Mouse (Mus musculus) Muller cell, postnatal 12 days (primary cell): ENCODE results near the gene Cilp.
"Not testable (repeated sequence)": the region's sequence is repeated elsewhere in the genome, so short reads cannot be mapped to it uniquely, and the experiment has no call there.

Experiments
- DNase-seq: peaks from one replicate; pipeline ENCODE4 v3.0.0-alpha.2; 2015; ENCODE audit errors: inconsistent ontology term

Gene Cilp

DNA sequence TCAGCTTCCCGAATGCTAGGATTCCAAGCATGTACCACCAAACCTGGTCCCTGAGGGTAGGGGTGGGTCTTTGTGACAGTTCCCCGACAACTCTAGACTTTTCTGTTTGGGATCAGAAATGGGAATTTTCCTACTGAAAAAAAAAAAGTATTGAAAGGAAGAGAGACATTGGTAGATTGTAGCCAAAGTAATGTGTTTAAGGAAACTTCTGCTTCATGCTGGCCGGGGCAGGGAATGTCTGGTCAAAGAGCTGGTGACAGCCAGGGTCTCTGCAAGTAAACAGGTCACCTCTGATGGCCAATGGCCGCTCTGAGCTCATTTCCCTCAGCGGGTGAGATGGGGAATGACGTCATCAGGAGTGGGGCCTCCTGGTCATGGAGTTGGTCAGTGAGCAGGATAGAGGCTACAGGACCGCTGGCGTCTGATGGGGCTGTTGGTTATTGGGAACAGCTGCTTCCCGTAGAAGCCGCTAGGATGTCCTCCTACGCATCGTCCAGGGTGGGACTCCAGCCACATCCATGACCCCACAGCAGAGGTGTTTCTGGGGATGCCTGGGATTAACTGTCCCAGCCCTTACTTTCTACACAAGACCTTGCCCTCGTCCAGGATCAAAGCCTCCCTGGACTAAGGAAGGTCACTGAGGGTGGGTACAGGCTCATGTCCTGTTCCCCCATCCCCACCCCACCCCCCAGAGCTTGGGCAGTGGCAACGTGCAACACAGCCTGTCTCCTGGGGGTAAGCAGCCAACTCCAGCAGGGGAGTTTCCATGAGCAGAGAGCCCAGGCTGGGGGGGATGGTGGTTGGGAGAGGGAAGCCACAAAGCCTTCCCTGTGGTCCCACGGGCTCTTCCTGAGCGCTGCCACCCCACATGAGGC lies 17.2 kb upstream of the Cilp start:
- no peak for DNase-seq

DNA sequence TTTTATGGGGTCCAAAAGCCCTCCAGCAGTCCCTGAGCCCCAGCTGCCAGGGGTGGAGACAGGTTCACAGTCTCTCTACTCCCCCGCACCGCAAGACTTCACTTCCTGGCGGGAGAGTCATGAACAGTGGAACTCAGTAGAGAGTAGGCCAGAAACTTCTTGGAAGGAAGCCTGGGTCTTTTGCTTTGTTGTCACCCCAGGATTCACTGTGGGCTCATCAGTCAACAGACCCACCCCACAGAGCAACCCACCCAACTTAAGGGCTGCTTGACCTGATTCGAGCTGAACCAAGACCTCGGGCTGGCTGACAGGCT lies 16.6 kb upstream of the Cilp start:
- no peak for DNase-seq

DNA sequence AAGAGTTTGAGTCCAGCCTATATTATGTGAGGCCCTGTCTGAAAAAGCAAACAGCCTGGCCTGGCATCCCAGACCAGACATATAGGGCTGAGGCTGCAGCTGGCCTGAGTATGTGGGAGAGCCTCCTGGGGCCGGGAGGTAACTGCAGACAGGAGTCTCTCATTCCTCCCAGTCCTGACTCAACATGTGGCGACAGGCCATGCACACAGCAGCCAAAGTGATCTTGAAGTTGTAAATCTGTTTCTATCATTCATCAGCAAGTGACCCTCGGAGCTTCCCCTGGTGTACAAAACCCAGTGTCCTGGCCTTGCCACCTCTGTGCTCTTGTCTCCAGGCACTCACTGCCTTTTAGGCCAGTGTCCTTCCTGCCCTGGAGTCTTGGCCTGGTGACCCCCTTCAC lies 13.0 kb upstream of the Cilp start:
- no peak for DNase-seq

DNA sequence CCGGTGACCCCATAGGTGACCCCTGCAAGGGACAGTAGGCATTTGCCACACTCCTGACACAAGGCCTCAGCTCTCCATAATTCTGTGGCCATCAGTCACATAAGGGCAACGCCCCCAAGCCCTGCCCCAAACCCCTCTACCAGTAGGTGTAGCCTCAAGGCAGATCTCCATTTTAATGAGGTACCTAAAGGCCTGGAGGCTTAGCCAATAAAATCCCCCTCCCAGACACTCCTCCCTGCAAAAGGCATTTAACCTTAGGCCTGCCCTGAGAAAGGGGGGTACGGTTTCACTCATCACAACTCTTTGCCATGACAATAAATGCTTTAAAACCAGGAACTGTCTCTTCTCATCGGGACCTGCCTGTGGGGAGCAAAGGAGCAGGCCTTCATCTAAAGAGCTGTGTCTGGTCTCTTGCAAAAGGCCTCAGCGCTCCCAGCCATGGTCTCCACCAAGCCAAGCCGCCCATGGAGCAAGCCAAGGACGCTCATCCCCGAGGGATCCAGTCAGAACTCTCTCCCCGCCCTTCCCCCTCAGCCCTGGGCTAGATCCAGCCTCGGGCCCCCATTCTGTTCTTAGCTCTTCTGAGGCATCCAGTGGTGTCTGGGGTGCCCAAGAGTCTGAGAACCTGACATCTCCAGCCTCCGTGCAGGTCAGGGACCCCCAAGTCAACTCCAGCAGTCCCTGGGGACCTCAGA lies 8.9 kb upstream of the Cilp start:
- DNase-seq: no peak

DNA sequence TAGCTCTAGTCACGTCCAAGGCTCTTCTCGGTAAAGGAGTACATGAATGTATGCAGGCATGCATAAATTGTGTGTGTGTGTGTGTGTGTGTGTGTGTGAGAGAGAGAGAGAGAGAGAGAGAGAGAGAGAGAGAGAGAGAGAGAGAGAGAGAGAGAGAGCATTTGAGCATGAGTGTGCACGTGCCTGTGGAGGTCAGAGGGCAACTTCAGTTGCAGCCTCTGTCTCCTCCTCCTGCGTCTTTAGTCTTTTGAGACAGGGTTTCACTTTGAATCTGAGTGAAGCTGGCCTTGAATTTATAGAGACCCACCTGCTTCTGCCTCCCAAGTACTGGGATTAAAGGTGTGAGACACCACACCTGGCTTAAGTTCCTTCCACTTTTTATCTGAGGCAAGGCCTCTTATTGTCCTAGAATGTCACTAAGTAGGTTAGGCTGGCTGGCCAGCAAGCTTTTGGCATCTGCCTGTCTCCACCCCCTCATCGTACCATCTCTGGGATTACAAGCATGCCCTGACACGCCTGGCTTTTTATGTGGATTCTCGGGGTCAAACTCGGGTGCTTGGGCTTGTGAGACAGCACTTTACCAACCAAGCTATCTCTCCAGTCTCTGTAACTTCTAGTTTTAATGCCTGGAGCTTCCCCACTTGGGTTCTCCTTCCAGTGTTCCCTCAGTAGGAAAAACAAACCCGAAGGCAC lies 7.6 kb upstream of the Cilp start:
- peak; percentile 56 for DNase-seq

DNA sequence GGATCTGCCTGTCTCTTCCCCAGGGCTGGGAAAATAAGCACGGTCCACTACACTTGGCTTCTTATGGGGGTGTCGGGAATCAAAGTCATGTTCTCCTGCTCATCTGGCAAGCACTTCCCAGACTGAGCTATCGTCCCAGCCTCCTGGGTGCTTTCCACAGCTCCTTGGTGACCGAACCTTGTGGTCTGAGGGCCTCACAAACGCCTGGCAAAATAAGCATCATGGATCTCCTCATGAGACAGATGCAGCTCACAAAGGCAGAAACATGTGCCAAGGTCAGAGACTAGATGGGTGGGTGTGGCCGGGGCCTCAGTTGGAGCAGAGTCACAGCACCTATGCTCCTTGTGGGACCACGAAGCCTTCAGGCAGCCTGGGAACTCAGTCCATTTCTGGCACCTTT lies 5.6 kb upstream of the Cilp start:
- no peak for DNase-seq

GRCm38 (mm10) chr9:65261591-65262230 lies 3.3 kb upstream of the Cilp start:
- DNase-seq: no peak

- DNase-seq: no peak
Measured at GRCm38 (mm10) chr9:65262641-65263120, 2.3 kb upstream of the Cilp start.

GRCm38 (mm10) chr9:65267742-65268515 lies 2.9 kb downstream of the Cilp start:
- peak; percentile 96 for DNase-seq

DNA sequence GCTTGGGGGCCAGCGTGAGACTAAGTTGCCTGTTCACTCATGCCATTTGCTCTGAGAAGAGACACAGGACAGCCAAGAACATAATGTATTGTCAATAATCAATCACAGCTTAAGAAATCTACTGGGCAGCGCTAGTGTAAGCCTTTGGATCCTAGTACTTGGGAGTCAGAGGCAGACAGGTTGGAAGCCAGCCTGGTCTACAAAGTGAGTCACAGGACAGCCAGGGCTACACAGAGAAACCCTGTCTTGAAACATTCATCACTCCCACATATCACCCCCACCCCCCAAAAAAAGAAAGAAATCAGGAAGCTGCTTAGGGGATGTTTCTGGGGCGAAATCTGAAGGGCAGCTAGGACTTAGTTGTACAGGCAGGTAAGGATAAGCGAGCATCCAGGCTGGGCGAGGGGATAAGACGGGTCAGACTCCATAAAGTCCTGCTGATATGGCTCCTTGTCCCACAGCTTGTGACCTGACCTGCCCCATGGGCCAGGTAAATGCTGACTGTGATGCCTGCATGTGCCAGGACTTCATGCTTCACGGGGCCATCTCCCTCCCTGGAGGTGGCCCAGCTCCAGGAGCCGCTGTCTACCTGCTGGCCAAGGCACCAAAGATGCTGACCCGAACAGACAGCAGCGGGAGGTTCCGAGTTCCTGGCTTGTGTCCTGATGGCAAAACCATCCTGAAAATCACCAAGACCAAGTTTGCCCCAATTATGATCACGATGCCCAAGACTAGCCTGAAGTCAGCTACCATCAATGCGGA lies 8.2 kb downstream of the Cilp start:
- no peak for DNase-seq

DNA sequence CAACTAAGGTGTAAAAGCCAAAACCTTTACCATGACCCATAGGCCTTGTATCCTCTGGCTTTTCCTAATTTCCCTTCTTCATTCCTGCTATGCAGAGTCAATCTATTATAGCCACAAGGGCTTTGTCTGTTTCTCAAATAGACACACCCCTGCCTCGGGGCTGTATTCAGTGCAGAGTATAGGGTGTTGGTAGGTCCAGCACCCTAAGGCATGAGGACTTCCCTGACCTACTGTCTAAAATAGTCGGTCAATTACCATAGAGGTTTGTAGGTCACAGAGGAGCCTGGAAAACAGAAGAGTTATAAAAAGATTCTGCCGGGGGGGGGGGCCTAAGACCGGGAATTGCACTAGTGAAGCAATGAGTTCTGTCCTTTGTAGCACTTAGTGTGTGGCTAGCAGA lies 8.9 kb downstream of the Cilp start:
- no peak for DNase-seq

GRCm38 (mm10) chr9:65274851-65275250 lies 9.9 kb downstream of the Cilp start:
- not testable (repeated sequence) for DNase-seq

DNA sequence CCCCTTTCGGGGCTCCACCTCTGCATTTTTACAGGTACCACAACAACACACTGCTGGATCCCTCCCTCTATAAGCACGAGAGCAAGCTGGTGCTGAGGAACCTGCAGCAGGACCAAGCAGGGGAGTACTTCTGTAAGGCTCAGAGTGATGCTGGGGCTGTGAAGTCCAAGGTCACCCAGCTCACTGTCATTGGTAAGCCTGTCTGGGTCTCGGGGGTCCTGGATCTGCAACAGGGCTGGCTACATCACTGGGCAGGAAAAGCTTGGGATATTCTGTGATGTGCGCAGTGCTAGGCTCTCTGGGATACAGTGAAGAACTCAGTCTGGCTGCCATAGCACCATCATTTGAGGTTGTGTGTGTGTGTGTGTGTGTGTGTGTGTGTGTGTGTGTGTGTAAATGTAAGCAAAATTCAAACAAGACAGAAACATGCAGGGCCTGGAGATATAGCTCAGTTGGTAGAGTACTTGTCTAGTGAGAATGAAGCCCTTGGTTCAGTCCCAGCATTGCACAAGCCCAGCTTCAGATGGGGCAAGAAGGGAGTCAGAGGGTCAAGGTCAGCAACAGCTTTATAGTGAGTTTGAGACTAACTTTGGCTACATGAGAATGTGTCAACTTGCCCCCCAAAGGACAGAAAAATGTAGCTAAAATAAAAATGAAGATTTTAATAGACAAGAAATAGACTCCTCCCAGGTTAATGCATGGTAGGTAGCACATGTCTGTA lies 11.0 kb downstream of the Cilp start:
- DNase-seq: no peak

DNA sequence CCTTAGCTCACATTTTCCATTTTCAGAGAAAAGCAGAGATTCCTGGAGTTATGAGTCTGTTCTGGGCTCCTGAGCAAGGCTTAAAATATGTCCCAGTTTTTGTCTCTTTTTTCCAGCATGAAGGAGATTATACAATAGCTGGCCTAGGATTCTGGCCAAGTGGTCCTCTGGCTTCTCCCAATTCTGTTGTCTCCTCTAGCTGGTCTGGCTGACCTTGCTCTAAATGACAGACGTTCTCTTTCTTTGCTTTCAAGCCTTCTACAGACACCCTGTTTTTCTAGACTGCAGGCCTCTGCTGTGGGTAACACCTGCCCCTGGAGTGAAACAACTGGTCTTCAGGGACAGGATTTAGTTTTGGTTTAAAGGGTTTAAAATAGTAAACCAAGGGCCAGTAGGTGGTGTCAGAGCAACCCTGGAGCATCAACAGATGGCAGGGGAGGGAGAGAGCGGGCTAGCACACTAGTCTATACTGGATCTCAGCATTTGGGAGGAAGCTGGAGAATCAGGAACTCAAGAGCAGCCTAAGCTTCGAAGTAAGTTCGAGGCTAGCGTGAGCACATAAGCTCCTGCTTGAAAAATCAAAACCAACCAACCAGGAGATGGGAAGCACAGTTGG lies 16.7 kb downstream of the Cilp start:
- peak; percentile 92 for DNase-seq

GRCm38 (mm10) chr9:65283301-65283700 lies 18.3 kb downstream of the Cilp start:
- peak; percentile 64 for DNase-seq

DNA sequence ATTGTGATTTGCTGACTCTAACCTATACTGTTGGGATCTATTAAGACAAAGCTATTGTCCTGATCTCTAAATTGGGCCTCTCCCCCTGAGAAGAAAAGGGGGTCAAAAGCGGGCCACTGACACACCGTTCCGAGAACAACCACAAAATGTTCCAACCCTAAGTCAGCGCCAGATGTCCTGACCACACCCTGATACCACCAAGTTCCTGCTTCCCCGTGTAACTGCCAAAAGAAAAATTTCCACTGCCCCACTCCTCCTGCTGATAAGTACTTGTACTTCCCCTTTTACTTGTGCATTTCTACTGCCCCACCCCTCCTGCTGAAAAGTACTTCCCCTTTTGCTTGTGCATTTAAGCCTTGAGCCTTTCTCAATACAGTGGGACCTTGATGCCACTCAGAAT lies 23.3 kb downstream of the Cilp start:
- DNase-seq: not testable (repeated sequence)

- no peak for DNase-seq
Measured at GRCm38 (mm10) chr9:65289988-65290387, 25.0 kb downstream of the Cilp start.

- no peak for DNase-seq
Measured at GRCm38 (mm10) chr9:65292421-65292820, 27.4 kb downstream of the Cilp start.

DNA sequence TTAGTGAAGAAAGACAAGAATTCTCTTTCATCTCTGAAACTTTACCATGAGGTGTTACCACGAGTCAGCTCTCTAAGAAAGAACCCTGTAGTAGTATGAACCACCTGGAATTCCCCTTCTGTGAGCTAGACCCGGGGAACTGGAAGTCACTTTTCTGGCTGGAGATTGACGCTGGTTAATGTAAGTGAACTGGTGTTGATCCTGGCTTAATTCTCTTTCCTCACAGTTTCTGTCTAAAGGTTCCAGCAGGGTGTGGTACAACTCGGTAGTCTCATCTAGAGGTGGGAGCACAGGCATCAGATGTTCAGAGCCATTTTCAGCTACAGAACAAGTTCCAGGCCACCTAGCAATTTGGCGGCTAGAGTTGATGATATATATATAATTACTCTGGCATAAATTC lies 28.1 kb downstream of the Cilp start:
- no peak for DNase-seq
